Mouse (Mus musculus) midbrain, embryonic 16.5 days (tissue): ENCODE results near the gene Tceal6. TPM values are rescaled to one million over a fixed set of nuclear protein-coding genes. Genes with fewer than 3 reads are reported as not detected.
"Not testable (repeated sequence)": the region's sequence is repeated elsewhere in the genome, so short reads cannot be mapped to it uniquely, and the experiment has no call there.

Source experiments
- ATAC-seq: fragments of 200-750 bp; cut with Nextera tagmentation; 2 replicates; pipeline ENCODE4 v1.8.0; 2017; ENCODE audit warnings: moderate TSS enrichment
- H3K27ac ChIP-seq: fragments of 300-500 bp; sonication (generic); 2 replicates; pipeline ENCODE4 v1.5.1; 2014; ENCODE audit warnings: mild to moderate bottlenecking, low read length, mixed read lengths
- H3K27me3 ChIP-seq: fragments of 300-500 bp; sonication (generic); 2 replicates; pipeline ENCODE4 v1.6.1; 2014; ENCODE audit warnings: low read depth, low read length, mixed read lengths; ENCODE audit not compliant: control insufficient read depth, insufficient read depth
- H3K36me3 ChIP-seq: fragments of 300-500 bp; sonication (generic); 2 replicates; pipeline ENCODE4 v1.6.1; 2014; ENCODE audit warnings: mild to moderate bottlenecking, low read length, moderate library complexity, mixed read lengths; ENCODE audit not compliant: control insufficient read depth, insufficient read depth
- H3K4me1 ChIP-seq: fragments of 300-500 bp; sonication (generic); 2 replicates; pipeline ENCODE4 v1.6.1; 2014; ENCODE audit warnings: mild to moderate bottlenecking, low read length, mixed read lengths; ENCODE audit not compliant: control insufficient read depth, insufficient read depth
- H3K4me2 ChIP-seq: fragments of 300-500 bp; sonication (generic); 2 replicates; pipeline ENCODE4 v1.6.1; 2014; ENCODE audit warnings: mild to moderate bottlenecking, low read length, mixed read lengths
- H3K4me3 ChIP-seq: fragments of 300-500 bp; sonication (generic); 2 replicates; pipeline ENCODE4 v1.5.1; 2014; ENCODE audit warnings: low read depth, mild to moderate bottlenecking, low read length, moderate library complexity, mixed read lengths
- H3K9ac ChIP-seq: fragments of 300-500 bp; sonication (generic); 2 replicates; pipeline ENCODE4 v1.6.1; 2014; ENCODE audit warnings: low read depth, low read length, mixed read lengths
- H3K9me3 ChIP-seq: fragments of 300-500 bp; sonication (generic); replicated peaks from 2 replicates; pipeline ENCODE4 v1.6.1; 2014; ENCODE audit warnings: mild to moderate bottlenecking, low read length, mixed read lengths; ENCODE audit not compliant: control insufficient read depth, poor library complexity, severe bottlenecking
- WGBS: fragments of 180-500 bp; shearing (Covaris S2); extraction: QIAGEN DNeasy Blood & Tissue Kit; methylation state at CpG from one replicate; pipeline ENCODE4 v1.1.7; 2014; 5-methylcytosine and 5-hydroxymethylcytosine counted together
- polyA plus RNA-seq: library from polyadenylated mRNA; unstranded; fragments of >200 nt; fragmentation: Nextera tagmentation; extraction: Ambion mirVana; gene quantifications from 2 replicates; pipeline ENCODE4 v1.2.1, GENCODE M21; 2015

Tceal6 gene
- polyA plus RNA-seq = 45.0 and 51.5 TPM in 2 replicates

- H3K36me3 ChIP-seq = no peaks in the 10 kb centered on the region
- peak within 1 kb of the TSS; percentile 49 for H3K4me3 ChIP-seq
- no peaks in the 10 kb centered on the region for H3K4me1 ChIP-seq
- peak; percentile 94 for ATAC-seq
- peak within 1 kb of the TSS; percentile 56 for H3K4me2 ChIP-seq
- no peaks in the 10 kb centered on the region for H3K27me3 ChIP-seq
- WGBS = 23% methylated on average over 11 of the region's 13 CpGs
- peak within 1 kb of the TSS; percentile 26 for H3K27ac ChIP-seq
- H3K9ac ChIP-seq = peak within 1 kb of the TSS; percentile 60
- H3K9me3 ChIP-seq = no peaks in the 10 kb centered on the region
Measured at GRCm38 (mm10) chrX:135210436-135211221, at the start of gene Tceal6. Gene Tceal6, minus strand, starts transcription at chrX:135210687.

GRCm38 (mm10) chrX:135209773-135210435, 583 bp downstream of the Tceal6 start:
- Histone ChIP-seq H3K4me3 (peak overlapping the region; percentile 49), H3K27ac (peak overlapping the region; percentile 26), H3K9ac (peak overlapping the region; percentile 60), H3K4me2 (peak overlapping the region; percentile 56)
- not testable (repeated sequence) for H3K36me3 ChIP-seq, H3K4me1 ChIP-seq, H3K27me3 ChIP-seq, H3K9me3 ChIP-seq
- 18% methylated on average over 19 of the region's 21 CpGs for WGBS
- ATAC-seq = peak; percentile 65

GRCm38 (mm10) chrX:135189924-135190323, 20.6 kb downstream of the Tceal6 start:
- H3K4me3 ChIP-seq, H3K9me3 ChIP-seq, H3K4me2 ChIP-seq, H3K4me1 ChIP-seq, H3K27ac ChIP-seq, ATAC-seq, H3K9ac ChIP-seq, H3K36me3 ChIP-seq, H3K27me3 ChIP-seq: not testable (repeated sequence)
- no CpG with 5 or more reads among the region's 6 CpGs for WGBS

GRCm38 (mm10) chrX:135188661-135189060, 21.8 kb downstream of the Tceal6 start:
- no CpG with 5 or more reads among the region's 3 CpGs for WGBS
- H3K36me3 ChIP-seq, H3K4me3 ChIP-seq: not testable (repeated sequence)

GRCm38 (mm10) chrX:135177532-135177931, 33.0 kb downstream of the Tceal6 start, which contains the start of gene Gm15023:
Gene Gm15023, minus strand, starts transcription at chrX:135177632.
- H3K9me3 ChIP-seq, H3K4me3 ChIP-seq, H3K27ac ChIP-seq, H3K9ac ChIP-seq, H3K27me3 ChIP-seq, ATAC-seq, H3K4me2 ChIP-seq, H3K4me1 ChIP-seq, H3K36me3 ChIP-seq: not testable (repeated sequence)
- 100% methylated on average over 1 of the region's 14 CpGs for WGBS

More at GRCm38 (mm10) chrX:135188661-135189060, 21.8 kb downstream of the Tceal6 start:
- H3K9me3 ChIP-seq, ATAC-seq, H3K4me2 ChIP-seq, H3K9ac ChIP-seq, H3K27me3 ChIP-seq, H3K27ac ChIP-seq, H3K4me1 ChIP-seq: not testable (repeated sequence)

Other genes with a start within 250 kb of the Tceal6 start
- gene Nxf2, start 245.9 kb downstream of the Tceal6 start, polyA plus RNA-seq = 0.28 and 0.44 TPM in 2 replicates
- gene Zmat1, start 201.5 kb downstream of the Tceal6 start, polyA plus RNA-seq = 12.3 and 13.0 TPM in 2 replicates
- gene Gm15023, start 33.1 kb downstream of the Tceal6 start, polyA plus RNA-seq = not detected in 2 replicates
- gene Pramel3, start 91.6 kb upstream of the Tceal6 start, polyA plus RNA-seq = not detected in 2 replicates
- gene Gm5128, start 162.6 kb upstream of the Tceal6 start, polyA plus RNA-seq = not detected in 2 replicates
- not detected in 2 replicates for gene Gm7903, start 223.1 kb upstream of the Tceal6 start, polyA plus RNA-seq